Mouse (Mus musculus): Measurements from ENCODE around the gene Pdzd2.

- TF ChIP-seq CTCF (IDR thresholded peaks at IDR 0.05; ENCODE audit: extremely low read depth, insufficient read depth, low read length) = no peak
- TF ChIP-seq POLR2A (IDR thresholded peaks at IDR 0.05; ENCODE audit: extremely low read depth, insufficient read depth, low read length) = no peak
These were observed 259.4 kb downstream of the Pdzd2 start for GRCm38 (mm10) chr15:12480369-12480768.
